Mouse (Mus musculus): ENCODE results near the gene Zfpm1. TPM values are rescaled to one million over a fixed set of nuclear protein-coding genes. Genes with fewer than 3 reads are reported as not detected.
A peak's percentile ranks its signal among the peaks of the same experiment; 100 is the strongest.

Gene Zfpm1
- polyA plus RNA-seq, 1 experiment = 20.7 TPM

DNA sequence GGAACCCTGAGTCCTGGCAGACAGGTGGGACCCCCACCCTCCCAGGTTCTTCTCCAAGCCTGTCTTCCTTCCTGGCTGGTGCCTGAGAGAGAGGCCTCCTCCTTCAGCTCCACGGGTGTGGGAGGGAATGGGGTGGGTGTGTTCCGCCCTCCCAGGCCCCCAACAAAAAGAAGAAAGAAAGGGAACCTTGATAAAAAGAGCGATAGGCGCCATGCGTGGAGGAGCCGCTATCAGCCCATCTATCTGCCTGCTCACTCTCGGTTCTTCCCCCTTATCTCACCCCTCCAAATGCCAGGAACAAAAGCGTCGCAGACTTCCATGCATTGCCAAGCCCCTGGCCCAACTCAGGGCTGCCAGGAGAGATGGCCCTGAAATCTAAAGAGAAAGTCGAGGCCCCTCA lies 11.5 kb downstream of the Zfpm1 start:
- H3K36me3 ChIP-seq (ENCODE audit: control insufficient read depth, insufficient read depth) = no peaks in the 10 kb centered on the region
- peaks cover 3% of the 10 kb centered on the region for H3K79me3 ChIP-seq (ENCODE audit: low read depth)
- H3K79me2 ChIP-seq (ENCODE audit: control insufficient read depth, insufficient read depth) = peaks cover 30% of the 10 kb centered on the region
- H3ac ChIP-seq (ENCODE audit: control insufficient read depth, insufficient read length, low read depth) = no peak overlapping the region
- TF ChIP-seq USF1 (IDR thresholded peaks at IDR 0.05; ENCODE audit: low read depth) (no peak), MYOG (IDR thresholded peaks at IDR 0.05; ENCODE audit: control insufficient read depth, extremely low read depth, insufficient read length) (no peak), FOSL1 (IDR thresholded peaks at IDR 0.05; ENCODE audit: insufficient read depth, low read length, poor library complexity, severe bottlenecking) (no peak), CTCF (IDR thresholded peaks at IDR 0.05; ENCODE audit: control insufficient read depth, insufficient read depth, insufficient read length) (no peak), MYOD1 (IDR thresholded peaks at IDR 0.05; ENCODE audit: control insufficient read depth, insufficient read length, low read depth) (no peak), CEBPB (IDR thresholded peaks at IDR 0.05; ENCODE audit: low read depth) (no peak), MAX (IDR thresholded peaks at IDR 0.05) (no peak)
- H3K4me3 ChIP-seq (ENCODE audit: insufficient read depth, poor library complexity, severe bottlenecking) = no peak overlapping the region
- H3K27me3 ChIP-seq (ENCODE audit: control insufficient read depth, insufficient read depth, insufficient read length) = no peaks in the 10 kb centered on the region

DNA sequence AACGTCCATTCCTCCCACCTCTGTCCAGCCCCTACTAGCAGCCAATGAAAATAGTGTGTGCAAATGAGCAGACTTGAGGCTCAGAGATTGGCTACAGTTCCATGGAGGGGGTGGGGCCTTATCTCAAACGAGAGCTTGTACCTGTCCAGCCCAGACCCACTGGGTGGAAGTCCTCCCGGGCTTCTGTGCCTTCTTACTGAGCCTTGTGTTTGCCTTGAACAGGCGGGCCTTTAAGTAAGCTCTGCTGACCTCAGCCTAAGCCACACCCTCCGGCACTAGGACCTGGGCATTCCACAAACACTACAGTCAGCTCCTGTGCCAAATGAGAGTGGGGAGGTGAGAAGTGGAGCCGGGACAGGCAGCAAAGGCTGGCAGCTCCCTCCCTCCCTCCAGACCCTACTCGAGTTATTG lies 12.3 kb downstream of the Zfpm1 start:
- no peak overlapping the region for H3K4me3 ChIP-seq (ENCODE audit: insufficient read depth, poor library complexity, severe bottlenecking)

GRCm38 (mm10) chr8:122295389-122295788 lies 13.4 kb downstream of the Zfpm1 start:
- H3K79me3 ChIP-seq (ENCODE audit: low read depth) = peaks cover 3% of the 10 kb centered on the region

More for the DNA sequence above, 12.3 kb downstream of the Zfpm1 start:
- peaks cover 27% of the 10 kb centered on the region for H3K79me2 ChIP-seq (ENCODE audit: control insufficient read depth, insufficient read depth)
- H3ac ChIP-seq (ENCODE audit: control insufficient read depth, insufficient read length, low read depth) = peak overlapping the region; percentile 16
- no peaks in the 10 kb centered on the region for H3K27me3 ChIP-seq (ENCODE audit: control insufficient read depth, insufficient read depth, insufficient read length)
- H3K36me3 ChIP-seq (ENCODE audit: control insufficient read depth, insufficient read depth) = no peaks in the 10 kb centered on the region
- peaks cover 3% of the 10 kb centered on the region for H3K79me3 ChIP-seq (ENCODE audit: low read depth)
- TF ChIP-seq MAX (IDR thresholded peaks at IDR 0.05) (no peak), FOSL1 (IDR thresholded peaks at IDR 0.05; ENCODE audit: insufficient read depth, low read length, poor library complexity, severe bottlenecking) (no peak), CEBPB (IDR thresholded peaks at IDR 0.05; ENCODE audit: low read depth) (no peak), USF1 (IDR thresholded peaks at IDR 0.05; ENCODE audit: low read depth) (no peak), CTCF (IDR thresholded peaks at IDR 0.05; ENCODE audit: control insufficient read depth, insufficient read depth, insufficient read length) (no peak), MYOD1 (IDR thresholded peaks at IDR 0.05; ENCODE audit: control insufficient read depth, insufficient read length, low read depth) (no peak)

DNA sequence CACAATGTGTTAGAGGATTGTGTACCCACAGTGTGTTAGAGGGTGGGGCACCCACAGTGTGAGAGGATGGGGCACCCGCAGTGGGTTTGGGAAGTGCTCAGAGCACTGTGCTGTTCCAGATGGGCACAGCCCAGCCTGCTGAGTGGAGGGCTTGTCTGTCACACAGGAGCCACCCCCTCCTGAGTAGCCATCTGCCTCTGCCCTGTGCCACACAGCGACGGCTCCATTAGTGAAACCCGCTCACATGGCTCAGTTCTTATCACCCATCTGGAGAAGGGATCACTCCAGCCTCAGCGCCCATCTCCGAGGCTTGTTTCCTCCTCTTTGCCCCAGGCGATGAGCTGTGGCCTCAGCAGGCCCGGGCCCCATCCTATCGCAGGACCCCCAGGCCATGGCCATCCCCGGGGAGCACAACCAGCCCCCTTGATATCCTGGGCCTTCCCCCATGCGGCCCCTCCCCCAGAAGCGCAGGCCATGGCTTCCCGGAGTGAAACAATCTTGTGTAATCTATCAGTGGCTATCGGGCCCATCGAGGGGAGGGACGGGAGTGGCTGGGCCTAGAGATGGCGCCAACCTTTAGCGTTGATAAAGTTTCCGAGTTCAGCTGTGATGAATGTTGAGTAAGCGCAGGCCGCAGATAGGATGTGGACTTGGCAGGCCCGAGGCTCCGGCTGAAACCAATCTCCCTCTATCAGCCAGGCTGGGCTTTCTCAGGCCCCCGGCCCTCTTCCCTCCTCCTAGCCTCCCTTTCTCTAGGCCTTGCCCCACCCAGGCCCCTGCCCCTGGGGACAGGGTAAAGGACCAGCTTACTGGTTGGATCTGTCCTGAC lies 14.4 kb downstream of the Zfpm1 start:
- no peaks in the 10 kb centered on the region for H3K27me3 ChIP-seq (ENCODE audit: control insufficient read depth, insufficient read depth, insufficient read length)
- TF ChIP-seq FOSL1 (IDR thresholded peaks at IDR 0.05; ENCODE audit: insufficient read depth, low read length, poor library complexity, severe bottlenecking) (no peak), MYOG (IDR thresholded peaks at IDR 0.05; ENCODE audit: control insufficient read depth, extremely low read depth, insufficient read length) (no peak), CEBPB (IDR thresholded peaks at IDR 0.05; ENCODE audit: low read depth) (no peak), MAX (IDR thresholded peaks at IDR 0.05) (no peak), USF1 (IDR thresholded peaks at IDR 0.05; ENCODE audit: low read depth) (no peak), MYOD1 (IDR thresholded peaks at IDR 0.05; ENCODE audit: control insufficient read depth, insufficient read length, low read depth) (no peak), CTCF (IDR thresholded peaks at IDR 0.05; ENCODE audit: control insufficient read depth, insufficient read depth, insufficient read length) (no peak)
- H3K36me3 ChIP-seq (ENCODE audit: control insufficient read depth, insufficient read depth) = no peaks in the 10 kb centered on the region
- peak overlapping the region; percentile 25 for H3ac ChIP-seq (ENCODE audit: control insufficient read depth, insufficient read length, low read depth)
- no peak overlapping the region for H3K4me3 ChIP-seq (ENCODE audit: insufficient read depth, poor library complexity, severe bottlenecking)
- H3K79me3 ChIP-seq (ENCODE audit: low read depth) = peaks cover 3% of the 10 kb centered on the region
- H3K79me2 ChIP-seq (ENCODE audit: control insufficient read depth, insufficient read depth) = peaks cover 27% of the 10 kb centered on the region

More at GRCm38 (mm10) chr8:122295389-122295788, 13.4 kb downstream of the Zfpm1 start:
- Histone ChIP-seq H3K79me2 (ENCODE audit: control insufficient read depth, insufficient read depth) (peaks cover 27% of the 10 kb centered on the region), H3K4me3 (ENCODE audit: insufficient read depth, poor library complexity, severe bottlenecking) (no peak overlapping the region), H3ac (ENCODE audit: control insufficient read depth, insufficient read length, low read depth) (peak overlapping the region; percentile 0), H3K27me3 (ENCODE audit: control insufficient read depth, insufficient read depth, insufficient read length) (no peaks in the 10 kb centered on the region), H3K36me3 (ENCODE audit: control insufficient read depth, insufficient read depth) (no peaks in the 10 kb centered on the region)
- TF ChIP-seq CTCF (IDR thresholded peaks at IDR 0.05; ENCODE audit: control insufficient read depth, insufficient read depth, insufficient read length) (no peak), MYOG (IDR thresholded peaks at IDR 0.05; ENCODE audit: control insufficient read depth, extremely low read depth, insufficient read length) (no peak), USF1 (IDR thresholded peaks at IDR 0.05; ENCODE audit: low read depth) (no peak), FOSL1 (IDR thresholded peaks at IDR 0.05; ENCODE audit: insufficient read depth, low read length, poor library complexity, severe bottlenecking) (no peak), CEBPB (IDR thresholded peaks at IDR 0.05; ENCODE audit: low read depth) (no peak), MYOD1 (IDR thresholded peaks at IDR 0.05; ENCODE audit: control insufficient read depth, insufficient read length, low read depth) (no peak), MAX (IDR thresholded peaks at IDR 0.05) (no peak)

DNA sequence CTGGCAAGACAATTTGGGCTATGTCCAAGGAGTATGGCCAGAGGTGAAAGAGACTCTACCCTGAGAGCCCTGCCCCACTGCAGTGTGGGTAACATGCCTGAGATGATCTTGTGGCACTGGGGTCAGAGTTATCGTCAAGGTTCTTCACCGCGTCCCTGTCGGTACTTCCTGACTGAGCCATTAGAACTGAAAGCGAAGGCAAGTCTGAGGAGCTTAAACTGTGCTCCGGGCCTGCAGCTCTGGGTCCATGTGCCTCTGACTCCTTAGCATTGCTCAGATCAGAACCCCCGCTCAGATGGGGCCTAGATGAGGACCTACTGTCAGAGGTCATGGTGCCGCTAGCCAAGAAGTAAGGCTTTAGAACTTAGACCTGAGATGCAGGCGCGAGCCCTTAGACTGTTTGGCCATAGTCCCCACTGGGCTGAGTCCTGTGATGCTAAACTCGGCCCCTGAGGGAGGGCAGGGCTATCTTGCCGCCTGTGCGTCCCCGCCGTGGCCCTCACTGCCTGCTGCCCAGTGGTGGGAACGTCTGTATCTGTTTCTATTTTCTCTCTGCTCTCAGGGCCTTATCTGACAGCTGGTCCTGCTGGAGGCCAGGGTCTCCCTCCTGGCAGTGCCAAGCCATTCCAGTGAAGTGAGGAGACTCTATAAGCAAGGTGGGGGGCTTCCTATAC lies 17.8 kb downstream of the Zfpm1 start:
- Histone ChIP-seq H3K4me3 (ENCODE audit: insufficient read depth, poor library complexity, severe bottlenecking) (no peak overlapping the region), H3K36me3 (ENCODE audit: control insufficient read depth, insufficient read depth) (no peaks in the 10 kb centered on the region), H3K79me2 (ENCODE audit: control insufficient read depth, insufficient read depth) (peaks cover 23% of the 10 kb centered on the region), H3K27me3 (ENCODE audit: control insufficient read depth, insufficient read depth, insufficient read length) (no peaks in the 10 kb centered on the region), H3K79me3 (ENCODE audit: low read depth) (peaks cover 2% of the 10 kb centered on the region), H3ac (ENCODE audit: control insufficient read depth, insufficient read length, low read depth) (no peak overlapping the region)
- no peak for TF ChIP-seq USF1 (IDR thresholded peaks at IDR 0.05; ENCODE audit: low read depth)
- no peak for TF ChIP-seq MYOD1 (IDR thresholded peaks at IDR 0.05; ENCODE audit: control insufficient read depth, insufficient read length, low read depth)
- TF ChIP-seq MYOG (IDR thresholded peaks at IDR 0.05; ENCODE audit: control insufficient read depth, extremely low read depth, insufficient read length) = no peak
- no peak for TF ChIP-seq FOSL1 (IDR thresholded peaks at IDR 0.05; ENCODE audit: insufficient read depth, low read length, poor library complexity, severe bottlenecking)
- no peak for TF ChIP-seq CTCF (IDR thresholded peaks at IDR 0.05; ENCODE audit: control insufficient read depth, insufficient read depth, insufficient read length)
- no peak for TF ChIP-seq MAX (IDR thresholded peaks at IDR 0.05)
- TF ChIP-seq CEBPB (IDR thresholded peaks at IDR 0.05; ENCODE audit: low read depth) = no peak

Measured in C2C12 (cell line).